Mouse (Mus musculus): ENCODE measurements around the gene Cyp19a1.

Cyp19a1 gene

DNA sequence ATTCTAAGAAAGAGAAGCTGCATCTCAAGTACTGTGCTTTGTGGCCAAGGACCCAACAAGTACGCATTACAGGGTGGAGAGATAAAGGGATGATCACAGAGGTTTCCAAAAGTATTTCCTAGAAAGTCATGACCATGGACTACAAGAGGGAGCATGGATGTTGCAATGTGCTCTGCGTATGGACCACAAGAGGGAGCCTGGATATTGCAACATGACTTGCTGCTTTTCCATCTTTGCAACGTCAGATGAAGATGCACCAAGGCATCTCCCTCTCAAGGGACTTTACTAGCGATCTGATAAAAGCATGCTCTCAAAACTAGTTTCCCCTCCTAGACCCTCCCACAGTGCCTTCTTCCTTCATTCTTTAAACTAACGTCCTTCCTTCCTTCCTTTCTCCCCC is 98.4 kb downstream of the Cyp19a1 start:
- DNase-seq (ENCODE audit: low spot score in 2 of 2), result peak; percentile 12 to 42

- DNase-seq (ENCODE audit: low spot score in 2 of 2), result no peak
Measured at GRCm38 (mm10) chr9:54168425-54168824, 99.5 kb downstream of the Cyp19a1 start.

DNA sequence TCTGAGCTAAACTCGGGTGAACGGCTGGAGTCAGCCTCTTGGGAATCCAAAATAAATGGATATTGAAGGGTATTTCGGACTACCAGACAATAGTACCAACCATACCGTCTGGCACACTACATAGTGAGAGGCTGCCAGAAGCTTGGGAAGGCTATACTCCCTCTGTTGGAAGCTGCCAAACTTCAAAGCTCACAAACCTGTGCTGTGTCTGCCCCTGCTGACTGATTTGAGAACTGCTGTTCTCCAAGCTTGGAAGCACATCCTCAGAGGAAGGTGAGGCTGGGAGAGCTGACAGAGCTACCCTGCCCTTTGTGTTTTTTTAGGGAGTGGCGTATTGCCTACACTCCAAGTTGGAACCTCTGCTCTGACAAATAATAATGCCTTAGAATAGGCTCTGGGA is 104.8 kb downstream of the Cyp19a1 start:
- no peak for DNase-seq (ENCODE audit: low spot score in 2 of 2)

GRCm38 (mm10) chr9:54153679-54154078 is 114.2 kb downstream of the Cyp19a1 start:
- no peak for DNase-seq (ENCODE audit: low spot score in 2 of 2)

GRCm38 (mm10) chr9:54139191-54139590 is 128.7 kb downstream of the Cyp19a1 start:
- DNase-seq (ENCODE audit: low spot score in 2 of 2), result no peak

Measured in right cerebral cortex, adult 2 months (tissue).